8 mouse cellular contexts compared by ENCODE assay signal in genomic region chr1:192790442-192790841, GRCm38 (mm10). TPM values are rescaled to one million over a fixed set of nuclear protein-coding genes. Genes with fewer than 3 reads are reported as not detected.
A peak's percentile ranks its signal among the peaks of the same experiment; 100 is the strongest.
DNase-seq lines count a peak whose midpoint lies in the region; ATAC-seq and TF ChIP-seq lines count a peak whose summit lies in the region.

No protein-coding gene starts in this region.

- no peaks in the 10 kb centered on the region for H3K36me3 ChIP-seq in hindbrain, embryonic 11.5 days (ENCODE audit: control insufficient read depth, insufficient read depth, low read length)
- H3K36me3 ChIP-seq in hindbrain, embryonic 16.5 days (ENCODE audit: control insufficient read depth, insufficient read depth, low read length), result no peaks in the 10 kb centered on the region
- H3K36me3 ChIP-seq in CH12.LX (replicated peaks in 1 of 2; ENCODE audit: control insufficient read depth in 1 of 2, insufficient read depth in 1 of 2, low read length in 1 of 2), result no peaks in the 10 kb centered on the region

- peak; percentile 40 for TF ChIP-seq RAD21 in CH12.LX (IDR thresholded peaks at IDR 0.05; ENCODE audit: low read depth, low read length)

- TF ChIP-seq EP300 in CH12.LX (IDR thresholded peaks at IDR 0.05; ENCODE audit: low read length), result no peak

- H3K9ac ChIP-seq in hindbrain, embryonic 11.5 days (ENCODE audit: low read depth, low read length), result no peak overlapping the region
- H3K9ac ChIP-seq in hindbrain, embryonic 16.5 days (ENCODE audit: low read depth, low read length), result no peak overlapping the region
- no peak overlapping the region for H3K9ac ChIP-seq in CH12.LX (ENCODE audit: insufficient read depth, low read depth)

- in situ Hi-C loops in CH12.LX (cut with MboI; ENCODE audit: low pct_ligation_motif_present, low pct_unique_long_range_greater_than_20kb, low sequenced_read_pairs), result no loop called here

- no peak for ATAC-seq in hindbrain, embryonic 11.5 days (ENCODE audit: low FRiP score)
- no peak for ATAC-seq in hindbrain, embryonic 16.5 days
- ATAC-seq in monocyte, adult 5-6 weeks (replicated peaks; ENCODE audit: insufficient number of reproducible peaks, low FRiP score, low TSS enrichment, poor library complexity, severe bottlenecking), result no peak

- H3K4me1 ChIP-seq in hindbrain, embryonic 11.5 days (replicated peaks; ENCODE audit: control insufficient read depth, insufficient read depth, low read length), result no peaks in the 10 kb centered on the region
- H3K4me1 ChIP-seq in hindbrain, embryonic 16.5 days (ENCODE audit: control insufficient read depth, insufficient read depth, low read depth, low read length), result peaks cover 11% of the 10 kb centered on the region
- peaks cover 0 to 12% of the 10 kb centered on the region in 2 experiments; a peak in 2 of 4 replicates for H3K4me1 ChIP-seq in CH12.LX (ENCODE audit: control insufficient read depth in 1 of 2, insufficient read depth in 2 of 2)
- H3K4me1 ChIP-seq in cortical plate, adult 2 months (ENCODE audit: control insufficient read depth, insufficient read depth, low read length), result peaks cover 6% of the 10 kb centered on the region

- H3K27me3 ChIP-seq in hindbrain, embryonic 11.5 days (ENCODE audit: control insufficient read depth, insufficient read depth, low read length), result no peaks in the 10 kb centered on the region; the same call in 1 of the 2 replicates
- no peaks in the 10 kb centered on the region for H3K27me3 ChIP-seq in hindbrain, embryonic 16.5 days (replicated peaks; ENCODE audit: control insufficient read depth, insufficient read depth, low read length)
- H3K27me3 ChIP-seq in CH12.LX (replicated peaks), result no peaks in the 10 kb centered on the region

- H3K4me2 ChIP-seq in hindbrain, embryonic 11.5 days (replicated peaks; ENCODE audit: low read depth, low read length), result no peak overlapping the region
- no peak overlapping the region for H3K4me2 ChIP-seq in hindbrain, embryonic 16.5 days (ENCODE audit: low read length)
- H3K4me2 ChIP-seq in CH12.LX (ENCODE audit: insufficient read depth, low read depth, poor library complexity, severe bottlenecking), result no peak overlapping the region

- dilution Hi-C loops in CH12.LX (cut with MboI; ENCODE audit: extremely low pct_ligation_motif_present, extremely low pct_unique_long_range_greater_than_20kb, low sequenced_read_pairs), result no loop called here

- TF ChIP-seq POLR2A in CH12.LX (IDR thresholded peaks at IDR 0.05; ENCODE audit: low read depth, low read length), result no peak
- no peak for TF ChIP-seq POLR2A in cortical plate, adult 2 months (IDR thresholded peaks at IDR 0.05; ENCODE audit: extremely low read depth, insufficient read depth, low read length)

- peak; percentile 51 to 56 for TF ChIP-seq CTCF in CH12.LX (conservative IDR thresholded peaks at IDR 0.05 in 1 of 2, IDR thresholded peaks at IDR 0.05 in 1 of 2; ENCODE audit: low read depth in 2 of 2, low read length in 2 of 2)
- peak; percentile 29; the same call in 1 of the 2 replicates for TF ChIP-seq CTCF in cortical plate, adult 2 months (IDR thresholded peaks at IDR 0.05; ENCODE audit: extremely low read depth, insufficient read depth, low read length)

- peak; percentile 48 for DNase-seq in hindbrain, embryonic 11.5 days (ENCODE audit: low spot score)
- DNase-seq in CH12.LX (ENCODE audit: extremely low read depth), result peak; percentile 36
- peak; percentile 48 for DNase-seq in lung, postnatal 10 days
- no peak for DNase-seq in urinary bladder, postnatal 10 days (ENCODE audit: low spot score)
- DNase-seq in cerebellum, adult 11 months, result no peak

- no peaks in the 10 kb centered on the region for H3K9me3 ChIP-seq in hindbrain, embryonic 11.5 days (ENCODE audit: control insufficient read depth, low read length)
- H3K9me3 ChIP-seq in hindbrain, embryonic 16.5 days (ENCODE audit: control insufficient read depth, low read length), result peaks cover 3% of the 10 kb centered on the region; the same call in 1 of the 2 replicates
- no peaks in the 10 kb centered on the region for H3K9me3 ChIP-seq in CH12.LX (replicated peaks; ENCODE audit: low read length)

- WGBS in hindbrain, embryonic 11.5 days, result 83% methylated on average over 4 of the region's 4 CpGs
- WGBS in hindbrain, embryonic 16.5 days, result 82% methylated on average over 4 of the region's 4 CpGs

- no peaks in the 10 kb centered on the region for H3K79me2 ChIP-seq in CH12.LX (replicated peaks; ENCODE audit: control insufficient read depth, extremely low read depth, insufficient read depth, poor library complexity, severe bottlenecking)

- no peak overlapping the region for H3K4me3 ChIP-seq in hindbrain, embryonic 11.5 days (ENCODE audit: low read depth, low read length)
- no peak overlapping the region for H3K4me3 ChIP-seq in hindbrain, embryonic 16.5 days (ENCODE audit: low read length)
- no peak overlapping the region for H3K4me3 ChIP-seq in CH12.LX (replicated peaks in 1 of 3; ENCODE audit: low read depth in 2 of 3, low read length in 2 of 3, poor library complexity in 1 of 3)
- no peak overlapping the region for H3K4me3 ChIP-seq in cortical plate, adult 2 months (ENCODE audit: insufficient read depth, low read length)

- H3K27ac ChIP-seq in hindbrain, embryonic 11.5 days (ENCODE audit: low read depth, low read length), result no peak overlapping the region
- no peak overlapping the region for H3K27ac ChIP-seq in hindbrain, embryonic 16.5 days (ENCODE audit: low read depth, low read length)
- H3K27ac ChIP-seq in CH12.LX (ENCODE audit: insufficient read depth, low read depth), result no peak overlapping the region
- no peak overlapping the region for H3K27ac ChIP-seq in cortical plate, adult 2 months (ENCODE audit: insufficient read depth, low read length)

TF ChIP-seq in CH12.LX, 34 proteins besides CTCF, POLR2A, EP300 and RAD21:
- no peak for TF ChIP-seq MAFK (IDR thresholded peaks at IDR 0.05; ENCODE audit: insufficient replicate concordance, low read length)
- no peak for TF ChIP-seq ETS1 (conservative IDR thresholded peaks at IDR 0.05; ENCODE audit: low read depth, low read length)
- TF ChIP-seq POLR2AphosphoS2 (IDR thresholded peaks at IDR 0.05; ENCODE audit: low read depth, low read length), result no peak
- TF ChIP-seq USF1 (IDR thresholded peaks at IDR 0.05; ENCODE audit: low read depth, low read length), result no peak
- TF ChIP-seq SMC3 (IDR thresholded peaks at IDR 0.05; ENCODE audit: low read depth, low read length), result peak; percentile 24
- TF ChIP-seq JUN (IDR thresholded peaks at IDR 0.05; ENCODE audit: insufficient read depth, low read depth, low read length), result no peak
- no peak for TF ChIP-seq UBTF (IDR thresholded peaks at IDR 0.05; ENCODE audit: low read depth, low read length)

RNA-seq across cellular contexts. Expression of gene Hhat, which starts 19.4 kb away (rescaled TPM):
- 5.5 and 8.0 TPM in 2 replicates for polyA plus RNA-seq in hindbrain, embryonic 11.5 days (2014; fragmentation: Nextera tagmentation; extraction: Ambion mirVana)
- 3.4 and 3.5 TPM in 2 replicates for polyA plus RNA-seq in hindbrain, embryonic 16.5 days (2015; fragmentation: Nextera tagmentation; extraction: Ambion mirVana)
- 0.21 and 0.29 TPM in 2 replicates for total RNA-seq in CH12.LX (2012; rRNA removed)
- 1.1 and 1.4 TPM in 2 replicates for total RNA-seq in CH12.LX (2014; rRNA removed)
- 1.2 and 1.8 TPM in 2 replicates for polyA plus RNA-seq in CH12.LX (2012; ENCODE audit: insufficient read length, low read depth)
- 0.89 and 0.98 TPM in 2 replicates for polyA plus RNA-seq in cortical plate, adult 2 months (2012; rRNA removed)
- total RNA-seq in monocyte, adult 5-6 weeks (2017), result 0.85 to 3.6 TPM (median 1.7 TPM) in 3 replicates

Comparison
In these comparisons a context has a peak if more than half of its experiments do, and no peak if none do; other contexts are left out.
1. DNase-seq: peak in hindbrain, embryonic 11.5 days (single experiment), CH12.LX (single experiment) and lung, postnatal 10 days (single experiment); none in urinary bladder, postnatal 10 days (single experiment) and cerebellum, adult 11 months (single experiment).